Mouse (Mus musculus) megakaryocyte, adult 5-6 weeks (primary cell): ENCODE data around the gene Tm4sf4. TPM values are rescaled to one million over a fixed set of nuclear protein-coding genes. Genes with fewer than 3 reads are reported as not detected.

Experiments
- ATAC-seq: 2 replicates; pipeline ENCODE4 v1.8.0; 2016; ENCODE audit warnings: mild to moderate bottlenecking, inconsistent platforms; ENCODE audit not compliant: poor library complexity, severe bottlenecking
- total RNA-seq, 2 experiments: library from RNA; stranded (forward) in 1 of 2; stranded (reverse) in 1 of 2; fragments of 153-499, 151-499 nt in 1 of 2; fragments of 221-1000, 200-1000 nt in 1 of 2; gene quantifications; 2 replicates each; pipeline versions ENCODE4 v1.2.3 to v1.2.4; 2015 to 2017

Gene Tm4sf4
- total RNA-seq (2015) (not detected in 2 replicates), total RNA-seq (2017) (not detected in 2 replicates)

DNA sequence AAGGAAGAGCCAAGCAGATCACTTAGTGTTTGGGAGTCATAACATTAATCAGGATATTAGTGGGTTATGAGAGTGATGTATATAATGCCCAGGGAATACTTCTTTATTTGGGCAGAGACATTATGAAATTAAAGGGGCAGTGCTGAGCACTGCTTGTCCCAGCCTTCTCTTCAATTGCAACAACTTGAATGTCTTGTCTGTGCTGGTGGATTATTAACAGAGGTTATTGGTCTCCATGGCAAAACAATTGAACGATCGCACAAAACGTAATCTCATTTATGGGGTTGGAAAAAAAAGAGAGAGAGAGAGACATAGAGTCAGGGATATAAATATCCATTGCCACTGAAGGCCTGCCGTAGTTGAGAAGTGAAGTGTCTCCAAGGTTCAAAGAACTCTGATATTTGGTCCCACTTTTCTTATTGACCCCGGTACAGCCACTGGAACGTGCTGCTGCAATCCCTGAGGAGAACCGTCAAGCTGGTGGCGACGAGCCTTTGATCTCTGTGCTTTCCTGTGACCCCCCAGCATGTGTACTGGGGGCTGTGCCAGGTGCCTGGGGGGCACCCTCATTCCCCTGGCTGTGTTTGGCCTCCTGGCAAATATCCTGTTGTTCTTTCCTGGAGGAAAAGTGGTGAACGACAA, at the start of gene Tm4sf4:
Tm4sf4 (plus strand) TSS at position 226 of the 642 bp plus-strand sequence.
- no peak for ATAC-seq

DNA sequence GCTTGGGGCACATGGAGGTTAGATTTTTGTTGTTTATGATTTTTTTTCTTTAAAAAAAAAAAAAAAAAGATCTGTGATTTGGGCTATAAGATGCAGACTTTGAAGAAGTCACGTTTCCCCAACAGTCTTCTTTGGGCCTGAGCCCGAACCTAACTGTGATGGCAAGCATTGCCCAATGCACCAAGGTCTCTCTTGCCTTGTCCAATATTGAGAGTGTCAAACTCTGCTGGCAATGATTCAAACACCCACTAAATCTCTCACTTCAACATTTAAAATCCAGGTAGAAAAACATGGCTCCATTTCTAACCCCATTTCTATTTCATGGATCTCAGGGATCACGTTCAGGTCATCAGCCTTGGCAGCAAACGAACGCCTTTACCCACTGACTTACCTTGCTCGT, 38.7 kb upstream of the Tm4sf4 start:
- ATAC-seq = no peak

DNA sequence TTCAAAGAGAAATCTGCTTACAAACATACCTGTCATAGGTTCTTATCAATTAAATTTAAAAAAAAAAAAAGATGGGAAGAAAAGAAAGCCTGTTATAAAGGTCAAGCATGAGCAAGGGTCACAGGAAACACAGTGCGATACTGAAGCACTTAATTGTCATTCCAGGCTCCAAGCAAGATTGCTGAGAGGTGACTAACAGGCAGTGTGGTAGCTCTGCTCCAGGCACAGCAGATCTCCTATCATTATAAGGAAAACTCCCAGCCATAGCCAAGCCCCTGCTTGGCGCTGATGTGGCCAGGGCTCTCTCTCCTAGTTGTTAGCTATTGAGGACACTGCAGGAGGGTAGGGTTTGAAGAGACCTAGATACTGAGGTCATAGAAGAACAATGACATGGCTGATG, 38.2 kb upstream of the Tm4sf4 start:
- ATAC-seq = no peak

DNA sequence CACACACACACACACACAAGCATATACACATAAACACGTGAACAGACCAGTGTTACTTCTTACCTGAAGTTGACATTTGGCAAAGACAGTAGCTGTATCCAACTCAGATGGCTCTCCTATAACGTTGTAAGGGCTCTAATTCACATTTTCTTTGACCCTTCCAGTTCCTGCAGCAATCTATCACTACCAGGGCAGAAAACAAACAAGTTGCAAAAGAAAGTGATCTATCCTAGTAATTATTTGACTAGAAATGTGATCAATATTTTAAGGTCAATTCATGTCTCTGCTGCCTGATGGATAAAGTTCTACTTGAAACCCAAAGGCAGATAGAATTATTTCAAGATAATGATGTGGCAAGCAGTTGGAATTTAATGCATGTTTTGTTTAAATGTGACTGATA, 37.5 kb upstream of the Tm4sf4 start:
- no peak for ATAC-seq

DNA sequence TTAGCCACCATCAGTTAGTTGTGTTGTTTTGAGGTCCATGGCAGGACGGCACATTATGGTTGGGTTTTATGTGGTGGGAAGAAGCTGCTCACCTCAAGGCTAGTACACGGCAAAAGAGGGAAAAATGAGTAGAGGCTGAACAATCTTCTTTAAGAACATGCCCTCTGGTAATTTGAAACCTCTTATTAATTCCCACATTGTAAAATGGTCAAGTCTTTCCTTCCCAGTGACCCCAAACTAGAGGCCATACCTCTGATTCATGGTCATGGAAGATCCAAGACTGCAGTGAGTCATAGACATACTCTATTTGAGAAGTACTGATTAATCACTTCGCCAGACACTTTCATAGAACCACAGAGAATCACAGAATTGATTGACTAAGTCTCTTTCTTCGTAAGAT, 13.6 kb upstream of the Tm4sf4 start:
- ATAC-seq = no peak

DNA sequence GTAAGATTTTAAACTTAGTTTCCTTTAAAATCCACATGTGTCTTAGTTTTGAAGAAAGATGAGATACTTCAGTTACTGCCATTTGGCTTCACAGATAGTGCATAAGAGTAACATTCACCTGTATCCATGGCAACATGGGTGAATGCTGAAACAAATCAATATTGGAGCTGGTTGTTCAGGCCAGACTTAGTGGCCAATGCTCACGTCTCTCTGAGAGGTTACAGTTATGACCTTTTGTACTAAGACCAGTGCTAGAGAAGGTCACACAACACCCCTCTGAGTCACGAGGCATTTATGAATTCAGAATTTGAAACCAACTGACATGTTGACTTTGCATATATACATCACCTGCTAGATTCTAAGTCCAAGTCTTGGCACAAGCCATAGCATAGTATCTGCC, 4.9 kb upstream of the Tm4sf4 start:
- no peak for ATAC-seq

DNA sequence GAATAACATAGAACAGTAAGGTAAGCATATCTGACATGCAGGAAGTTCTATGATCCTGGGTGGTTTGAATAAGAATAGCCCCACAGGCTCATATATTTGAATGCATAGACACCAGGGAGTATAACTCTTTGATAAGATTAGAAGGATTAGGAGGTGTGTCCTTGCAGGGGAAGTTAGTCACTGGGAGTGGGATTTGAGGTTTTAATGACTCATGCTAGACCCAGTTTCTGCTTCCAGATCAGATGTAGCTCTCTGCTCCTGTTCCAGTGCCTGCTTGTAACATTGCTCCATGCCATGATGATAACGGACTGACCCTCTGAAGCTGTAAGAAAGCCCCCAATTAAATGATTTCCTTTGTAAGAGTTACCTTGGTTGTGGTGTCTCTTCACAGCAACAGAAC, 4.5 kb upstream of the Tm4sf4 start:
- no peak for ATAC-seq

DNA sequence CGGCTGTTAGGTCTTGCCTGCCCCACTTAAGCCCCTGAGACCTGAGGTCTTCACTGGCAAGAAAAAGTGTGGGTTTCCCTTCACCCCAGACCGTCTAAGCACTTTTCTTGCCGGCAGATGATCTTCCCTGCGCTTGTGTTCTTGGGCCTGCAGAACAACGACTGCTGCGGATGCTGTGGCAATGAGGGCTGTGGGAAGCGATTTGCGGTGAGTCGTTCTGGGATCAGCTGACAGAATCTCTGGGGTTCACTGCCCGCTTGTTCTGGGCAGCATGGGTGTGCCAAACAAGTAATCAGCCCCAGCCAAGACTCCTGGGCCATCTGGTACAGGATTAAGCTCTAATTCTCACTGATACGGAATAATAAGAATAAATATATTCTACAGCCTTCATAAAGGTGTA, 1.2 kb downstream of the Tm4sf4 start:
- ATAC-seq = no peak

DNA sequence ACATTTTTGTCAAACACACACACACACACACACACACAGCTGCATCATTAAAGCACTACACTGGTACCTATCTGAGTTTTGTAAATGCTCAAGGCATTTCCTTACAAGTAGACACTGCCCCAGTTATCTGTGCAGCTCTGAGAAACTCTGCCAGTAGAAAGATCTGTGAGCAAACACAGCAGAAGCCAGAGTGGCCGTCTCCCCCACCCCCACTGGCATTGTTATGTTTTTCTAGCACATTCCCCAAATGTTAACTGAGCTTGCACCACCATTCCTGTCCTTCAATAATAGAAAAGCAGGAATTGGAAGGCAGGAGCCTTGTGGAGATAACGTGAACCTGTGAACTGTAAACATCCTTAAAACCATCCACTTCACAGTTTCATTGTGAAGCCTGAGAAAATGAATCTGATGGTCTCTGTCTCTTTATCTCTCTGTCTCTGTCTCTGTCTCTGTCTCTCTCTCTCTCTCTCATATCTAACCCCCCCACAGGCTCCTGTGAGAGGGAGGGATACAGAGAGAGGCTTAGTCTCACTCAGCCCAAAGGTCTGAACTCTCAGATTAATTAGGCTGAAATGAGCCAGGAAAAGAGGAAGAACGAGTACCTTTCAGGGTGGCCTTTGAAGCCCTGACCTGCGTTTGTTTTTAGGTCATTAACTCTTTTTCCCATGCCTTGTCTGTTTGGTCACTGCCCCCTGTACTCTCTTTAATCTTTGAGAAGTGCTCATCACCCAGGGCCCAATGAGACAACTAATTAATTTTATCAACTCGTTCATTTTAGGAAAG, 3.8 kb downstream of the Tm4sf4 start:
- ATAC-seq = no peak

DNA sequence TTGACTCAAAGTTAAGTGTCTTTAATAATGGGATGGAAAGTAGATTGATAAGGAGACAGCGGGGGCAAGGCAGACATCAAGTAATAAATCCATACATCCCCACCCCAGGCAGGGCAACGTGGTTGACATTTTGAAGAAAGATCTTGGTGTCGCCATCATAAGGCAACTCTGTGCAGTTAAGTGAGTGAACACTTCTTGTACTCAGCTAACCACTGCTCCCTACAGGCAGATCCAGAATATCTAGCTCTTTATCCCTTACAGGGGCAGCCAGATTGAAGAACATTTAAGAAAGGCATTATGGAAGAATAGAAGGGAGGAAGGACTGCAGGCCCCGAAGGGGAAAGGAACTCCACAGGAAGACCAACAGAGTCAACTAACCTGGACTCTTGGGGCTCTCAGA, 4.4 kb downstream of the Tm4sf4 start:
- no peak for ATAC-seq

DNA sequence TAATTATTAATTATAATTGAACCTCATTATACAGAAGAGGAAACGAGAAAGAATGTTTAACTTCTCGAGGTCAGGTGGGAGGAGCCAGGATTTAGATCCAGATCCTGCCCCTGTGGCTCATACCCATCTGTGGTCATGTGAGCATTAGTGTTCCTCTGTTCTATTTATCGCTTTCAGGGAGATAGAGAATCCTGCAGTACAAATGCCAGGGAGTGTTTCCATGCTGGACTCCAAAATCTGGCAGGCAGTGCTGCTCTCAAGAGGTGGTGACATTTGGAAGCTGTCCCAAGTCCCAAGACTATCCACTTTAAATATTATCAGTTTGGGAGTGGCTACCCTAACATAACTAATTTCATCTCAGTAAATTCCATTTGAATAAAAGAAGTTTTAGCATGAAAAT, 6.6 kb downstream of the Tm4sf4 start:
- ATAC-seq = no peak

DNA sequence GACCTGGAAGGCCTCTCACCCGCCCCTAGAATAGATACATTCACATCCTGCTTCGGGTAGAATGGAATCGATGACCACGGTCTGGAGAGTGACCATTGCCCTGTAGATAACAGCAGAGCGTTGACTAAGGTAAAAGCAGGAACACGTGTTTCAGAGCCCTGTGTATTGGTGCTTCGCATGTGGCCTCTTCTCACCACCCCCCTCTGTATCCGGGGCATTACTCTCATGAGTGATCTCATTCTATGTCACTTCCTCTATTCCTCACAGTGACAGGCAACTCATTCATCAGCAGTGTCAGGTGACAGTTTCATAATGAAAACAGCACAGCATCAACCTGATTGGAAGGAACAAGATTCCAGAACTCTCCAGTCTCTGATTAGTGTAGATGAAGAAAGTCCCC, 10.2 kb downstream of the Tm4sf4 start:
- no peak for ATAC-seq

DNA sequence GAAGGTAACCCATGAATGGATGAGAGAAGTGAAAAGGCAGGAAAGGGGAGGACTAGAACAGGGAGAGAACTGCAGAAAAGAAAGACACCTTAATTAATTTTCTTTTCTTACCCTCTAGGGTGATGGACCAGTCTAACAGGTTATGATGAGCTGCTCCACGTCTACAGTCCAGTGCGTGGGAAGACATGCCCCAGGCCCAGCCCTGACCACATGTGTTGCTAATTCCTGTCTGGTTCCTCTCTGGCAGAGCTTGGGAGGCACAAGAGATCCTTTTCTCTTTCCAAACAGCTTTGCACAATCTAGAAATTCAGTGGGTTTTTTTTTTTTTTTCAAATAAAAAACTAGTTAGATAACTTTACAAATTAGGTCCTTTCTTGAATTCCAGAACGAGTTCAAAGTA, 15.8 kb downstream of the Tm4sf4 start:
- ATAC-seq = no peak

DNA sequence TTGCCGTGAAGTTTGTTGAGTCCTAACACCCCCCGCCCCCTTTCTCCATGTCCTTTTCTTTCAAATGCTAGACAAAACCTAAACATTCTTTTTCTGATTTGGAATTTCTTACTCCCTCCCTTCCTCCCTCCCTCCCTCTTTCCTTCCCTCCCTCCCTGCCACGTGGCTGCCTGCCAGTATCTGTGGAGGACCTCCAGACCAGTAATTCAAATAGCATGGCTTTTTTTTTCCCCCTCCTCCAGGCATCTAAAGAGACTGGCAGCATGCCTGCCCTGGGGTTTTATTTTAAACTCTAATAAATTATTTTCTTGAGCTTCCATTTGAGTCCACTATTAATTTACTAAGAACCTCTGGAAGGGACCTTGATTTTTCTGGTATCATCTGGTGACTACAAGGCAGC, 20.6 kb downstream of the Tm4sf4 start:
- ATAC-seq = no peak

DNA sequence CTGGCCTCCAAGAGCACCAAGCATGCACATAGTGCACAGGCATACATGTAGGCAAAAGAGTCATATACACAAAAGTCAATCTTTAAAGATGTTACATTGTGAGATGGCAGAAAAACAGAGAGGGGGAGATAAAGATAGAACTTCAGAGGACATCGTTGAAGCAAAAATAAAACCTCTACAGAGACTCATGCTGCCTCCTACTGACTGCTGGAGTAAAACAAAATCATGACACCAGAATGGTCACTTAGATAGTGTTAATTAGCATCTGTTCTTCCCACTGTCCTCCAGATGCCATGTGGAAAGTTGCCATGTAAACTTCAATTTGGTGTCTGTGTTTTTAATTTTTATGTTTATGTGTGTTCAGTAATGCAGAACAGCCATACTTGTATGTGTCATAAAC, 22.8 kb downstream of the Tm4sf4 start:
- ATAC-seq = no peak

DNA sequence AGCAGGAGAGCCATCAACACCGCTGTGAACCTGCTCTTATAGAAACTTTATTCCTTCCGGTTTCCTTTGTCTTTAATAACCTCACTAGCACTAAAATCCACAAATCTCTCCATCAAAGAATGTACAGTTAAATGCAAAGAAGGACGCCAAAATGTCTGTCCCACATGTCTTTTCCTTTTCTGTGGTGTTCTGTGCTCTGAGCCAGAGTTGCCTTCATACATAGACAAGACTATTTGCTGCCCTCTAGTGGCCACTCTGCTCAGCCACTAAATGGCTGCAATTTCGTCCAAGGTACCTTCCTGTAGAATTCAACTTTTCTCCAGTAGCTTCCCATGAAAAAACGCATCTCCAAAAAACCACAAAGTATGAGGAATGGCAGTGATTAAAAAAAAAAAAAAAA, 23.3 kb downstream of the Tm4sf4 start:
- ATAC-seq = no peak; the same call in 1 of the 2 replicates

DNA sequence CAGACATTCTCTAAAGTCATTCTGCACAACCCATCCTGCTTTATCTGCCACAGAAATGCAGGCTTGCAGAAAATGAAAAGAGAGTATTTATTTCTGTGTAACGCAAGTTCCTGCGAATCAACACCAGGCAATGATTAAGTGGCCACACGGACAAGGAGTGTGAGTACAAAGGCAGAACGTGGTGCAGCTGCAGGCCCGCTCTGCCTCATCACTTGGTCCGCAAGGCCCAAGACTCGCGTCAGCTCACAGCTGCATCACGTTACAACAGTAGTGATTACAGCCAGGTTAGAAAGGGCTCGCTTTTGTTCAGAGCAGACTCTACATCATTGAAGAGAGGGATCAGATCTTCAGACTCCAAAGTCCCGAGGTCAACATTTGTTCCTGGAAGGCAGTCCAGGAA, 33.5 kb downstream of the Tm4sf4 start:
- no peak for ATAC-seq

DNA sequence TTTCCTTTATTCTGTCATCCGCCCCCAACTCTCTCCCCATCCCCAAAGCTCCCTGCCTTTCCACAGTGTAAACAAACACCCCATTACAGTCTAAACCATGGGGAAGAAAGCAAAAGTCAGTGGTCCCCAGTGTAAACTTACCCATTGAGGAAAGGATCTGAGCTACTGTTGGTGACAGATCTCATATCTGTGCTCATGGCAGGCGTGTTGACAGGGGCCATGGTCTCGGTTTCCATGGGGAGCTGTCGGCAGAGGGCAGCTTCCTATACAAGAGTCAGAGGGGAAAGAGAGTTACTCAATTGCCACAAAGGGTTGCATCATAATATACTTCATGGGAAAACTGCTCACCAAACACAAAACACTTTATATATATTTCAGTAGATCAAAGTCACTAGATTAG, 38.2 kb downstream of the Tm4sf4 start:
- ATAC-seq = no peak

DNA sequence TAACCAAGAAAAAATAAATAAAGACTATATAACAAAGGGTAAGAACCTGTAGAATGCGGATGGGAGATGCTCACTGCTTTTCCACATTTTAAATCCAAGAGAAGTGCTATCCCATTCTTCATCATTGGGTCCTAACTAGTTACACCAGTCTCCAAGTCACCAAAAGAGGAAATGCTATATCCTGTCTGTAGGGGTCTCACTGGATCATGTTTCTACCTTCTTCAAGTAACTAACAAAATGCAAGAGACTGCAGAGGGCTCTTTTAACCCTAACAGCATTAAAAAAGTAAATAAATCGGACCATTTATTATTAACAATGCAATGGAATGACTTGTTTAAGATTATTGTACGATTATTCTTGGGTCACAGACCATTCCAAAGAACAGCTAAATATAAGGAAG, 41.2 kb downstream of the Tm4sf4 start:
- ATAC-seq = no peak

DNA sequence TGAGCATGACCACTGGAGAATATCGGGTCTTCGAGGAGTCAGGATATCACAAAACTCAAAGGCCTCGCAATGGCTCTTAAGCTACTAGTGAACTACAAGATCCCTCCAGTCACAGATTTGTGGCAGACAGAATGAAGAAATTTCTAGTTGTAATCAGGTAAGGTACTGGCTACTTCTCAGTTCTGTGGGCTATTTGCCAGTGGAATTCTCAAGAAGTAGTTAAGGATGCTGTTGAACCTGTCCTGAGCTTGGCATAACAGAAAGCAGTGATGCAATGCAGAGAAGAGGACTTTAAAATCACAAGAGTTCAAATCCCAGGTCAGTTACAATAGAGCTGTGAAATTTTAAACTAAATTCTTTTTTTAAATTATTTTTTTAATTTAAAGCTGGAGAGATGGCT, 44.2 kb downstream of the Tm4sf4 start:
- no peak for ATAC-seq

DNA sequence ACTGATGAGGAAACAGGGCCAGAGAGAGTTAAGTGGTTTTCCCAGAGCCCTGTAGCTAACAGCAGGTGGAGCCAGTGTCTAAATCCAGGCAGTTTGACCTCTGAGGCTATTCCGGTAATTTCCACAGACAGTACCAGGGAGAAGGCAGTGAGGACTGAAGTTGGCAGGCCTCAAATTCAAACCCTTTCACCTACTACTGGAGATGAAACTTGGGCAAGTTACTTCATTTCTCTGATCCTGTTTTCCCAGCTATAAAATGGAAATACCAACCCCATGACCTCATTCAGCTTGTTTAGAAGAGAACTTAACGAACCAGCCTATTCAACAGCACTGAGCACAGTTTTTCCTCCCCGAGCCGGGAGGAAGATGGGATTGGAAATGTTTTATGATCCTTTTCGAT, 45.2 kb downstream of the Tm4sf4 start:
- ATAC-seq = no peak

DNA sequence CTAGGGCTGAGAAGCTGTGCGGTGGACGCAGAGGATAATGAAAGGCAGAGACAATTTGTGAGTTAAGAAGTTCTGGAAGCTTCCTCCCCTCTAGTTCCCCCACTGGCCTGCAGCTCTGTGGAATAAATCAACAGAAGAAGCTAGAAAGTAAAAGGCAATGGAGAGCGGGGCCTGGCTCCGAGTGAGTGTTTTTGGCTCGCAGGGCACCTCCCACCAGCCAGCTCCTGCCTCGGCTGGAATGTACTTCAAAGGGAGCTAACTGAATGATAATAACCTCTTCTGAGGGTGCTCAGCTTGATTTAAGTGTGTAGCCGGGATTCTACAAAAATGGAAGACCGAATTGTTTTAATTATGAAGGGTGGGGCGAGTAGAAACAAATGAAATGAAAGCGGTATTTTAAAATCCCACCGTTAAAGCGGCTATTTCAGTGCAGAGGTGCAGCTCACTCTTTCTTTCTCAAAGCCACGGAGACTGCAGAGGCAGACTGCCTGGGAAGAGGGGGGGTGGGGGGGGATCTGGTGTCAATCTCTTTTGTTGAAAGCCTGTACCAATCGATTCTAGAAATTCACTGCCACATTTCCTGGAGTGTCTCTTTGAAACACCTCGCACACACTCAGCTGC, 46.0 kb downstream of the Tm4sf4 start:
- ATAC-seq = no peak
